Mouse (Mus musculus) T-helper 1 cell (primary cell): ENCODE data around the gene Ndufb7.
"Not testable (repeated sequence)": the region's sequence is repeated elsewhere in the genome, so short reads cannot be mapped to it uniquely, and the experiment has no call there.

Source experiments
- in situ Hi-C: fragments of 300-600 bp; cut with MboI, MseI; formaldehyde crosslinking; loops from one replicate; pipeline ENCODE4 v1.15.1; 2025; ENCODE audit warnings: high pct_unique_total_duplicates

The Ndufb7 gene

GRCm38 (mm10) chr8:83576516-83576895 lies 10.0 kb downstream of the Ndufb7 start:
- in situ Hi-C loops: no loop called here

GRCm38 (mm10) chr8:83576921-83577320 lies 10.4 kb downstream of the Ndufb7 start:
- in situ Hi-C loops: no loop called here

- in situ Hi-C loops: no loop called here
Observed at GRCm38 (mm10) chr8:83577384-83577791, 10.9 kb downstream of the Ndufb7 start.

GRCm38 (mm10) chr8:83578131-83579055 lies 11.9 kb downstream of the Ndufb7 start:
- in situ Hi-C loops: no loop called here

GRCm38 (mm10) chr8:83579676-83580075 lies 13.2 kb downstream of the Ndufb7 start:
- in situ Hi-C loops: no loop called here

- in situ Hi-C loops: no loop called here
Observed at GRCm38 (mm10) chr8:83580826-83581225, 14.4 kb downstream of the Ndufb7 start.

GRCm38 (mm10) chr8:83582226-83582625 lies 15.8 kb downstream of the Ndufb7 start:
- in situ Hi-C loops: no loop called here

GRCm38 (mm10) chr8:83583236-83583635 lies 16.8 kb downstream of the Ndufb7 start:
- in situ Hi-C loops: no loop called here

- in situ Hi-C loops: no loop called here
Observed at GRCm38 (mm10) chr8:83584771-83585170, 18.3 kb downstream of the Ndufb7 start.

- in situ Hi-C loops: no loop called here
Observed at GRCm38 (mm10) chr8:83585333-83585732, 18.9 kb downstream of the Ndufb7 start.

- in situ Hi-C loops: no loop called here
Observed at GRCm38 (mm10) chr8:83587644-83588043, 21.2 kb downstream of the Ndufb7 start.

- in situ Hi-C loops: no loop called here
Observed at GRCm38 (mm10) chr8:83588886-83589285, 22.4 kb downstream of the Ndufb7 start.

GRCm38 (mm10) chr8:83590488-83591023 lies 24.1 kb downstream of the Ndufb7 start:
- in situ Hi-C loops: no loop called here

GRCm38 (mm10) chr8:83592682-83593081 lies 26.2 kb downstream of the Ndufb7 start:
- in situ Hi-C loops: no loop called here

GRCm38 (mm10) chr8:83593325-83594166 lies 27.1 kb downstream of the Ndufb7 start:
- in situ Hi-C loops: no loop called here

GRCm38 (mm10) chr8:83594167-83595049 lies 27.9 kb downstream of the Ndufb7 start:
- in situ Hi-C loops: no loop called here

- in situ Hi-C loops: not testable (repeated sequence)
Observed at GRCm38 (mm10) chr8:83595050-83595345, 28.5 kb downstream of the Ndufb7 start.

- in situ Hi-C loops: no loop called here
Observed at GRCm38 (mm10) chr8:83596369-83596768, 29.9 kb downstream of the Ndufb7 start.

GRCm38 (mm10) chr8:83598146-83598545 lies 31.7 kb downstream of the Ndufb7 start:
- in situ Hi-C loops: no loop called here

GRCm38 (mm10) chr8:83599814-83600213 lies 33.3 kb downstream of the Ndufb7 start:
- in situ Hi-C loops: no loop called here

- in situ Hi-C loops: no loop called here
Observed at GRCm38 (mm10) chr8:83602650-83603029, 36.2 kb downstream of the Ndufb7 start.
